Mouse (Mus musculus): ENCODE results near the gene Adcy7. TPM values are rescaled to one million over a fixed set of nuclear protein-coding genes. Genes with fewer than 3 reads are reported as not detected.
A peak's percentile ranks its signal among the peaks of the same experiment; 100 is the strongest.

Gene Adcy7
- polyA plus RNA-seq, 1 experiment from 2014 or later, result 3.0 TPM

DNA sequence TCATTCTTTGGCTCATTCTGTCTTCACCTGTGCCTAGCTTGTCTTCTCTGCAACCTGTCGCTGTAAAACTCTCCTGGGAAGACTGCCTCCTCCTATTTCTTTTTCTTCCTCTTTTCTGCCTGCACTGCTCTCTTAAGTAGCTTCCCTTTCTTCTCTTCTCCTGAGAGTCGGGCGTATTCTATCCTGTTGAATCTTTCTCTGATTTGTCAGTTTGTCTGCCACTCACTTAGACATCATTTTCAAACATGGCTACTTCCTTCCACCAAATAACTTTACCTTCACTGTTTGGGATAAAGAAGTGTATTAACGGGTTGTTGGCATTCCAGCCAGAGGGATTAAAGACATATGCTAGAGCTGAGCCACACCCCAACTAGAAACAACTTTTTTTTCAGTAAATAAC, 69.8 kb downstream of the Adcy7 start:
- no peak overlapping the region for H3K27ac ChIP-seq (ENCODE audit: low read depth, low read length)
- no peaks in the 10 kb centered on the region for H3K9me3 ChIP-seq (ENCODE audit: control insufficient read depth, low read length)
- DNase-seq (ENCODE audit: low spot score) (no peak), ATAC-seq (replicated peaks; ENCODE audit: low FRiP score) (no peak)
- H3K4me3 ChIP-seq (ENCODE audit: low read depth, low read length), result no peak overlapping the region
- no peak overlapping the region for H3K9ac ChIP-seq (ENCODE audit: low read length)
- H3K36me3 ChIP-seq (ENCODE audit: control insufficient read depth, insufficient read depth, low read length), result peaks cover 10% of the 10 kb centered on the region
- no peaks in the 10 kb centered on the region for H3K4me1 ChIP-seq (replicated peaks; ENCODE audit: control insufficient read depth, insufficient read depth, low read length)
- H3K4me2 ChIP-seq (ENCODE audit: low read depth, low read length, severe bottlenecking), result no peak overlapping the region
- WGBS, result 92% methylated on average over 4 of the region's 4 CpGs
- no peaks in the 10 kb centered on the region for H3K27me3 ChIP-seq (ENCODE audit: control insufficient read depth, insufficient read depth, low read length)

DNA sequence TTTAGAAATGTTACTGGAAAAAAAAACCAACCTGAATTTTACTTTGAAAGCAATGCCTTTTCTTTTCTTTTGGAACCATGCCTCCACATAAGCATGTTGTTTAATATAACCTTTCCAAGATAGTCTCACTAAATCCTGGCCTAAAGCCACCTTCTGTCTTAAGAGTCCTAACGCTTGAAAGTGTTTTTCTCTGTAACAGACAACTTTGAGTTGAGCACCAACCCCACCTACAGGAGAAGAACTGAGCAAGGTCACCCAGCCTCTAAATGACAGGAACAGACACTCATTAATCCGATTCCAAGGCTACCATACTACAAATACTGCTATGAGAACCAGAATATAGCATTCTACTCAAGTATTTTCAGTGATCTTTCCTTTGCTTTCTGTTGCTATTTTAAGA, 76.8 kb downstream of the Adcy7 start:
- Histone ChIP-seq H3K9ac (ENCODE audit: low read length) (no peak overlapping the region), H3K36me3 (ENCODE audit: control insufficient read depth, insufficient read depth, low read length) (peaks cover 11% of the 10 kb centered on the region), H3K4me3 (ENCODE audit: low read depth, low read length) (no peak overlapping the region), H3K4me1 (replicated peaks; ENCODE audit: control insufficient read depth, insufficient read depth, low read length) (no peaks in the 10 kb centered on the region), H3K9me3 (ENCODE audit: control insufficient read depth, low read length) (no peaks in the 10 kb centered on the region), H3K4me2 (ENCODE audit: low read depth, low read length, severe bottlenecking) (no peak overlapping the region), H3K27ac (ENCODE audit: low read depth, low read length) (no peak overlapping the region), H3K27me3 (ENCODE audit: control insufficient read depth, insufficient read depth, low read length) (no peaks in the 10 kb centered on the region)
- DNase-seq (ENCODE audit: low spot score) (no peak), ATAC-seq (replicated peaks; ENCODE audit: low FRiP score) (no peak)
- WGBS, result 78% methylated on average over 2 of the region's 2 CpGs

DNA sequence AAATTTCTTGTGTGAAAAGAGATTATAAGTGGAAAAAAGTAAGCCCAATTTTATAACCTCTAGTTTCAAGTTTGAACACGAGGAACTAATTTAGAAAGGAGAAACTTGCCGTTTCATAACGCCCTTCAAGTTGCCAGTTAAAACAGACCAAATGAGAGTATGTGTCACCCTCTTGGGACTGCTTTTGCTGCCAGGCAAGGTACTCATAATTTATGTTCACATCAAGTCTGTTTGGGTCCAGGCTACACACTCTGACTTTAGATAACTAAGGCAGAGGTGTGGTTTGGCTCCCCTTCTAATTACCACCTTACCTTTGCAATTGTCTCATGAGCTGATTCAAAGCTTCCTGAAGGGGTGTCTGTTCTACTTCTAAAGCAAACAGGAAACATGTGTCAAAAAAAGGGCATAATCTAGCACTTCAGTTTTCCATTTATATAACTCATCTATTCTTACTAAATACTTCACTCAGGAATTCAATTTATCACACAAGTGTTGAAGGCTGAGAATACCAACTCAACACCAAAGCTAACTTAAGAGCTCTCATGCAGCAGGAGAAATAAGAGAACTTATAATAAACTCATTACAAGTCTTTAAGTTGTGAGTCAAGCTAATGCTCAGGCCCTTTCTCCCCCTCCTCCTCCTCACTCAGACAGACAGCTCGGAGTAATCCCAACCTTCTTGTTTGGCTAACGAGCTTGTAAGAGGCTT, 85.2 kb downstream of the Adcy7 start:
- Histone ChIP-seq H3K4me3 (ENCODE audit: low read depth, low read length) (no peak overlapping the region), H3K9ac (ENCODE audit: low read length) (no peak overlapping the region), H3K36me3 (ENCODE audit: control insufficient read depth, insufficient read depth, low read length) (peaks cover 6% of the 10 kb centered on the region; the same call in 1 of the 2 replicates), H3K9me3 (ENCODE audit: control insufficient read depth, low read length) (no peaks in the 10 kb centered on the region; the same call in 1 of the 2 replicates), H3K27me3 (ENCODE audit: control insufficient read depth, insufficient read depth, low read length) (no peaks in the 10 kb centered on the region), H3K4me1 (replicated peaks; ENCODE audit: control insufficient read depth, insufficient read depth, low read length) (no peaks in the 10 kb centered on the region; the same call in 1 of the 2 replicates), H3K4me2 (ENCODE audit: low read depth, low read length, severe bottlenecking) (no peak overlapping the region), H3K27ac (ENCODE audit: low read depth, low read length) (no peak overlapping the region)
- no peak for DNase-seq (ENCODE audit: low spot score)
- WGBS, result 72% methylated on average over 5 of the region's 5 CpGs
- no peak for ATAC-seq (replicated peaks; ENCODE audit: low FRiP score)

DNA sequence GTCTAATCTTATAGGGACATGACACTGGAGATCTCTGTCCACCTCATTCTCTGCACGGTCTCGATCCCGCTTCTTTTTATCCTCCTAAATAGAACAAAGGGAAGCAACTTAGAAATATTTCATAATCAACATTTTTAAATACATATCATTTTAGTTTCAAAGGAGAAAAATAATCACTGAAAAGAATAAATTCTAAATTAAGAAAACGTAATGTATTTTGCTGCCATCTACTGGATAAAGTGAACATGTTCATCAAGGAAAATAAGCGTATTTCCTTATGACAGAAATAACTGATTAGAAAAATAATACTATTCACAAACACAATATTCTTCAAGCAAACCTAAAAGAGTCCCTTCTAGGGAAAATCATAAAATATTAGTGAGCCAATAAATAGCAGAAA, 85.7 kb downstream of the Adcy7 start:
- no peak overlapping the region for H3K4me2 ChIP-seq (ENCODE audit: low read depth, low read length, severe bottlenecking)
- no peak overlapping the region for H3K27ac ChIP-seq (ENCODE audit: low read depth, low read length)
- no peaks in the 10 kb centered on the region for H3K27me3 ChIP-seq (ENCODE audit: control insufficient read depth, insufficient read depth, low read length)
- H3K9ac ChIP-seq (ENCODE audit: low read length), result no peak overlapping the region
- peaks cover 6% of the 10 kb centered on the region; the same call in 1 of the 2 replicates for H3K36me3 ChIP-seq (ENCODE audit: control insufficient read depth, insufficient read depth, low read length)
- H3K9me3 ChIP-seq (ENCODE audit: control insufficient read depth, low read length), result no peaks in the 10 kb centered on the region; the same call in 1 of the 2 replicates
- H3K4me3 ChIP-seq (ENCODE audit: low read depth, low read length), result no peak overlapping the region
- no peak for DNase-seq (ENCODE audit: low spot score)
- no peaks in the 10 kb centered on the region; the same call in 1 of the 2 replicates for H3K4me1 ChIP-seq (replicated peaks; ENCODE audit: control insufficient read depth, insufficient read depth, low read length)
- WGBS, result 90% methylated on average over 5 of the region's 5 CpGs
- no peak for ATAC-seq (replicated peaks; ENCODE audit: low FRiP score)

DNA sequence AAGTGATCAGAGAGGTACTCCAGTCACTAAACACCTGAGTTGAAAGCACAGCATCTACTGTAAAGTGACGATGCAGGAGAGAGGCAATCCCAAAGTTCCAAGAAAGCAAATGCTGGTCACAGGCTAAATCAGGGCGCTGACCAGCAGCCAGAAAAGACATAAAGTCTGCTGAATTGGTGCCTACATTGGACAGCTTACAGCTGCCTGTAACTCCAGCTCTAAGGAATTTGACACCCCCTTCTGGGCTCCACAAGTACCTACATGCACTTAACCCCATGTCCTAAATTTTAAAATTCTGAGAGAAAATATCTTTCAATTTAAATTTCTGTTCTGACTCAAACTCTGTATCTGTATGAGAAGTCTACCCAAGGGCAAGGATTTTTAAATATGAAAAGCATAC, 87.8 kb downstream of the Adcy7 start:
- 85% methylated on average over 2 of the region's 2 CpGs for WGBS
- Histone ChIP-seq H3K9me3 (ENCODE audit: control insufficient read depth, low read length) (no peaks in the 10 kb centered on the region; the same call in 1 of the 2 replicates), H3K27ac (ENCODE audit: low read depth, low read length) (no peak overlapping the region), H3K4me1 (replicated peaks; ENCODE audit: control insufficient read depth, insufficient read depth, low read length) (no peaks in the 10 kb centered on the region; the same call in 1 of the 2 replicates), H3K4me3 (ENCODE audit: low read depth, low read length) (no peak overlapping the region), H3K9ac (ENCODE audit: low read length) (no peak overlapping the region), H3K36me3 (ENCODE audit: control insufficient read depth, insufficient read depth, low read length) (peaks cover 6% of the 10 kb centered on the region; the same call in 1 of the 2 replicates), H3K4me2 (ENCODE audit: low read depth, low read length, severe bottlenecking) (peak overlapping the region; percentile 88; the same call in 1 of the 2 replicates), H3K27me3 (ENCODE audit: control insufficient read depth, insufficient read depth, low read length) (no peaks in the 10 kb centered on the region)
- ATAC-seq (replicated peaks; ENCODE audit: low FRiP score) (no peak), DNase-seq (ENCODE audit: low spot score) (no peak)

DNA sequence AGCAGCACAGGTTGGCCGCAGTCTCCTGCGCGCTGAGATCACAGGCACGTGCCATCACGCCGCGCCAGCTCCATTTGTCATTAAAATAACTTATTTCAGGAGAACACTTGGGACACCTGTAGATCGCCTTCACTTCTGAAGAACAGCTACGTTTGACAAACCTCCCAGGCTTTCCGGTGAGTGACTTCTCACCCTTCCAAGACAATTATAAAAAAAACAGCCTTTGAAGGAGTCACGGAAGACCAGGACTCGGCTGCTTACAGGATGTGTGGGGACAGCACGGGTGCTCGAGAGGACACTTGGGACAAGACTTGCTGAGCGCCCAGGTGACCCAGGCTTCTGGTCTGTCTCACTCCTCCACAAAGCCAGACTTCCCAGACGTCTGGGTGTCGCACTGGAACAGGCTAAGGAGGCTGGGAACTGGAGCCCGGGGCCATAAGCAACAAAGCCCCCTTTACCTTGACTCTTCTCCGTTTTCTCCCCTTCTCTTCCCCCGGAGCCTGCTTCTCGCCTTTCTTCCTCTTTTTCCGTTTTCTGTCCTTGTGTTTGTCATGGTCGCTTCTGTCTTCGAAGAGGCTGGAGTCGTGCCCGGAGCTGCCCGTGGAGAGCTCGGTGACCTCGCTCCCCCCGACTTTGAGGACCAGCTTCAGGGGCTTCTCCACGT, 89.0 kb downstream of the Adcy7 start:
- peak overlapping the region; percentile 97 for H3K4me3 ChIP-seq (ENCODE audit: low read depth, low read length)
- 3% methylated on average over 31 of the region's 31 CpGs for WGBS
- peak overlapping the region; percentile 71 for H3K27ac ChIP-seq (ENCODE audit: low read depth, low read length)
- H3K36me3 ChIP-seq (ENCODE audit: control insufficient read depth, insufficient read depth, low read length), result peaks cover 6% of the 10 kb centered on the region; the same call in 1 of the 2 replicates
- H3K27me3 ChIP-seq (ENCODE audit: control insufficient read depth, insufficient read depth, low read length), result no peaks in the 10 kb centered on the region
- DNase-seq (ENCODE audit: low spot score), result peak; percentile 62
- no peak; the same call in 1 of the 2 replicates for ATAC-seq (replicated peaks; ENCODE audit: low FRiP score)
- no peaks in the 10 kb centered on the region; the same call in 1 of the 2 replicates for H3K4me1 ChIP-seq (replicated peaks; ENCODE audit: control insufficient read depth, insufficient read depth, low read length)
- H3K4me2 ChIP-seq (ENCODE audit: low read depth, low read length, severe bottlenecking), result peak overlapping the region; percentile 88
- H3K9me3 ChIP-seq (ENCODE audit: control insufficient read depth, low read length), result no peaks in the 10 kb centered on the region; the same call in 1 of the 2 replicates
- H3K9ac ChIP-seq (ENCODE audit: low read length), result peak overlapping the region; percentile 97

DNA sequence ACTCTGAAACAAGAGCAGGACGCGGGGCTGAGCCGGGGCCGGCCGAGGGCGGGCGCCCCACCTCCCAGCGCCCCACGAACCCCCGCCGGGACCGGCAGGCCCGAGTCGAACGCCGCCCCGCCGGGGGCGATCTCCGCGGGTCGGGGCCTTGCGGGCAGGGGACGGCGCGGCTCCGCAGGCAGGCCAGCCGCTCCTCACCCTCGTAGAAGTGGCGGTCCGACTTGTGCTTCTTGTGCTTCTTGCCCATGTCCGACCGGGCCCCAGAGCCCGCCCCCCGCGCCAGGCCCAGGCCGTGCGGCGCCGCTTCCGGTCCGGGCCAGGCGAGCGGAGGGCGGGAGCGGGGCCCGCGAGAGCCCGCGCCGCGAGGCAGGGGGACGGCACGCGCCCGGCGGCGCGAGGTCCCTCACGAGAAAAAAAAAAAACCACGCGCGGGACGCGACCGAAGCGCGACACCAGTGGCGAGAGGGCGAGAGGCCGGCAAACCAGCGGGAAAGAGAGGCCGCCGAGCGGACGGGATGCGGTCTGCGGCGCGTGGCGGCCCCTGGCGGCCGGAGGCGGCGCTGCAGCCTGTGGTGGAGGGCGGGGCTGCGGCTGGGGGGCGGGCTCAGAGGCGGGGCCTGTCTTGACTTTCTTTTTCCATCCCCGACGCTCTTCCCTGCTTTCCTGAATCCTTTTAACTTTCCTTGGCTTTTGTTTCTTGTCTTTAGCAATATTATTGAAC, 89.7 kb downstream of the Adcy7 start, which contains the start of gene Brd7:
Brd7 (minus strand) TSS at position 487 of the 721 bp plus-strand sequence.
- DNase-seq (ENCODE audit: low spot score) (peak; percentile 94), ATAC-seq (replicated peaks; ENCODE audit: low FRiP score) (peak; percentile 93)
- Histone ChIP-seq H3K9ac (ENCODE audit: low read length) (peak within 1 kb of the TSS; percentile 97), H3K4me2 (ENCODE audit: low read depth, low read length, severe bottlenecking) (peak within 1 kb of the TSS; percentile 88), H3K9me3 (ENCODE audit: control insufficient read depth, low read length) (no peaks in the 10 kb centered on the region; the same call in 1 of the 2 replicates), H3K27me3 (ENCODE audit: control insufficient read depth, insufficient read depth, low read length) (no peaks in the 10 kb centered on the region), H3K36me3 (ENCODE audit: control insufficient read depth, insufficient read depth, low read length) (peaks cover 6% of the 10 kb centered on the region; the same call in 1 of the 2 replicates), H3K27ac (ENCODE audit: low read depth, low read length) (peak within 1 kb of the TSS; percentile 71), H3K4me1 (replicated peaks; ENCODE audit: control insufficient read depth, insufficient read depth, low read length) (no peaks in the 10 kb centered on the region; the same call in 1 of the 2 replicates), H3K4me3 (ENCODE audit: low read depth, low read length) (peak within 1 kb of the TSS; percentile 97)
- WGBS, result 0% methylated on average over 72 of the region's 91 CpGs

DNA sequence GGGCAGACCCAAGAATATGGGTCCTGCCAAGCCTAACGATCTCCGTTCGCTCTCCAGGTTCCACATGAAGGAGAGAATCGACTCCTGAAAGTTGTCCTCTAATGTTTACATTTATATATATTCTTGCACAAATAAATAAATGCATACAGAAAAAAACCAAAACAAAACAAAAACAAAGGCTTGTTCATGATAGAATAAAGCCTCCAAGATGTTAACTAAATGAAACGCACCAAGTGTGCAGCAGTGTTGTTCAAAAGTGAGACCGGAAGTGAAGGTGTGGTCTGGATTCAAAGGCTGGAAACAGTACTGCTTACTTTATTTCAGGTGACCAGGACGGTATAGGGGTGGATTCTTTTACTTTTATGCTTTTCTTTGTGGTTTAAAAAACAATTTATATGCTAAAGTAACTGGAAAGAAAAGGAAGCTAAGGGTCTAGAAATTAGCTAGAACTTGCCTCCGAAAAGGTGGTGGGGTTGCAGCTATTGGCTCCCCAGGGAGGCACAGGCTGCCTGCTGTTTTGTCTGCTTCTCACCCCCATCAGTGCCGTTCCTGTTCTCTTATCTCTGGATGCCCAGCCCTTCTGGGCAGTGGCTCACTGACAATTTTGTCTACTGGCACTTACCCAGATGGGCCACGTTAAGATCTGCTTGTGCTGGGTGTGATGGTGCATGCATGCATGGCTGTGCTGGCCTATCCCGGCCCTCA, 90.4 kb downstream of the Adcy7 start:
- Histone ChIP-seq H3K4me1 (replicated peaks; ENCODE audit: control insufficient read depth, insufficient read depth, low read length) (no peaks in the 10 kb centered on the region; the same call in 1 of the 2 replicates), H3K36me3 (ENCODE audit: control insufficient read depth, insufficient read depth, low read length) (peaks cover 4% of the 10 kb centered on the region; the same call in 1 of the 2 replicates), H3K4me2 (ENCODE audit: low read depth, low read length, severe bottlenecking) (peak overlapping the region; percentile 88; the same call in 1 of the 2 replicates), H3K4me3 (ENCODE audit: low read depth, low read length) (peak overlapping the region; percentile 97), H3K9me3 (ENCODE audit: control insufficient read depth, low read length) (no peaks in the 10 kb centered on the region; the same call in 1 of the 2 replicates), H3K27me3 (ENCODE audit: control insufficient read depth, insufficient read depth, low read length) (no peaks in the 10 kb centered on the region), H3K27ac (ENCODE audit: low read depth, low read length) (no peak overlapping the region), H3K9ac (ENCODE audit: low read length) (peak overlapping the region; percentile 97)
- ATAC-seq (replicated peaks; ENCODE audit: low FRiP score) (no peak), DNase-seq (ENCODE audit: low spot score) (no peak)
- 35% methylated on average over 11 of the region's 11 CpGs for WGBS

All from forebrain, embryonic 11.5 days (tissue).